Comparison of ENCODE assay signal across 8 mouse cellular contexts in genomic region chr19:4476601-4477257, GRCm38 (mm10). TPM values are rescaled to one million over a fixed set of nuclear protein-coding genes. Genes with fewer than 3 reads are reported as not detected.
DNase-seq lines count a peak whose midpoint lies in the region; ATAC-seq and TF ChIP-seq lines count a peak whose summit lies in the region.

No protein-coding gene starts in this region.

- H3K4me2 ChIP-seq in hindbrain, embryonic 14.5 days (replicated peaks) = peak overlapping the region; percentile 94
- H3K4me2 ChIP-seq in midbrain, postnatal 0 days (ENCODE audit: low read depth, low read length, poor library complexity, severe bottlenecking) = peak overlapping the region; percentile 94

- no peak for TF ChIP-seq POLR2A in bone marrow macrophage, adult 2 months (IDR thresholded peaks at IDR 0.05; ENCODE audit: borderline replicate concordance, low read depth, low read length)

- WGBS in forebrain, embryonic 10.5 days = under 1% methylated on average over 70 of the region's 70 CpGs
- under 1% methylated on average over 70 of the region's 70 CpGs for WGBS in hindbrain, embryonic 14.5 days
- WGBS in limb, embryonic 10.5 days = 2% methylated on average over 70 of the region's 70 CpGs
- WGBS in midbrain, postnatal 0 days = under 1% methylated on average over 65 of the region's 70 CpGs

- TF ChIP-seq CTCF in bone marrow macrophage, adult 2 months (IDR thresholded peaks at IDR 0.05; ENCODE audit: low read depth, low read length) = no peak
- TF ChIP-seq CTCF in midbrain, postnatal 0 days (IDR thresholded peaks at IDR 0.05) = peak; percentile 22

- no peak for ATAC-seq in erythroblast, adult 5-6 weeks (replicated peaks; ENCODE audit: low FRiP score, poor library complexity, severe bottlenecking)
- peak; percentile 81 for ATAC-seq in hindbrain, embryonic 14.5 days (ENCODE audit: low FRiP score)
- ATAC-seq in midbrain, postnatal 0 days (ENCODE audit: low FRiP score) = peak; percentile 79

- H3K4me1 ChIP-seq in erythroblast, embryonic 14.5 days (ENCODE audit: control insufficient read depth) = peaks cover 4% of the 10 kb centered on the region
- no peaks in the 10 kb centered on the region for H3K4me1 ChIP-seq in bone marrow macrophage, adult 2 months (ENCODE audit: control insufficient read depth, insufficient read depth, low read length)
- peaks cover 14% of the 10 kb centered on the region for H3K4me1 ChIP-seq in forebrain, embryonic 10.5 days
- H3K4me1 ChIP-seq in hindbrain, embryonic 14.5 days (replicated peaks; ENCODE audit: control insufficient read depth, insufficient read depth, low read length) = peaks cover 8% of the 10 kb centered on the region; the same call in 1 of the 2 replicates
- peaks cover 12% of the 10 kb centered on the region for H3K4me1 ChIP-seq in limb, embryonic 10.5 days
- H3K4me1 ChIP-seq in midbrain, postnatal 0 days (ENCODE audit: insufficient read depth, low read length) = no peaks in the 10 kb centered on the region

- no peaks in the 10 kb centered on the region for H3K36me3 ChIP-seq in erythroblast, embryonic 14.5 days (ENCODE audit: control insufficient read depth)
- H3K36me3 ChIP-seq in forebrain, embryonic 10.5 days (replicated peaks) = no peaks in the 10 kb centered on the region
- no peaks in the 10 kb centered on the region for H3K36me3 ChIP-seq in hindbrain, embryonic 14.5 days (replicated peaks; ENCODE audit: control insufficient read depth, insufficient read depth)
- H3K36me3 ChIP-seq in limb, embryonic 10.5 days = no peaks in the 10 kb centered on the region
- H3K36me3 ChIP-seq in midbrain, postnatal 0 days (ENCODE audit: insufficient read depth, low read length) = no peaks in the 10 kb centered on the region

- H3K4me3 ChIP-seq in erythroblast, embryonic 14.5 days (replicated peaks) = peak overlapping the region; percentile 24
- H3K4me3 ChIP-seq in bone marrow macrophage, adult 2 months (ENCODE audit: insufficient read depth, low read length) = peak overlapping the region; percentile 50
- H3K4me3 ChIP-seq in forebrain, embryonic 10.5 days = peak overlapping the region; percentile 62
- H3K4me3 ChIP-seq in hindbrain, embryonic 14.5 days (replicated peaks; ENCODE audit: low read length) = peak overlapping the region; percentile 50
- H3K4me3 ChIP-seq in limb, embryonic 10.5 days = peak overlapping the region; percentile 59
- peak overlapping the region; percentile 66 for H3K4me3 ChIP-seq in midbrain, postnatal 0 days (ENCODE audit: low read depth, low read length)

- H3K27me3 ChIP-seq in erythroblast, embryonic 14.5 days (ENCODE audit: control insufficient read depth) = peaks cover 62% of the 10 kb centered on the region
- H3K27me3 ChIP-seq in forebrain, embryonic 10.5 days (ENCODE audit: poor library complexity, severe bottlenecking) = peaks cover 54% of the 10 kb centered on the region
- H3K27me3 ChIP-seq in hindbrain, embryonic 14.5 days (ENCODE audit: control insufficient read depth, insufficient read depth, low read length) = peaks cover 37% of the 10 kb centered on the region
- peaks cover 70% of the 10 kb centered on the region for H3K27me3 ChIP-seq in limb, embryonic 10.5 days (ENCODE audit: low read depth, poor library complexity, severe bottlenecking)
- 0 out of 2 replicates have a peak, but pooled peaks cover 4% of the 10 kb centered on the region for H3K27me3 ChIP-seq in midbrain, postnatal 0 days (ENCODE audit: insufficient read depth, low read length)

- peak overlapping the region; percentile 61 for H3K9ac ChIP-seq in hindbrain, embryonic 14.5 days
- H3K9ac ChIP-seq in midbrain, postnatal 0 days (replicated peaks; ENCODE audit: low read length, poor library complexity, severe bottlenecking) = peak overlapping the region; percentile 62

- no peak overlapping the region for H3K27ac ChIP-seq in bone marrow macrophage, adult 2 months (ENCODE audit: insufficient read depth, low read depth, low read length)
- peak overlapping the region; percentile 65 for H3K27ac ChIP-seq in forebrain, embryonic 10.5 days
- no peak overlapping the region for H3K27ac ChIP-seq in hindbrain, embryonic 14.5 days
- peak overlapping the region; percentile 56; the same call in 1 of the 2 replicates for H3K27ac ChIP-seq in limb, embryonic 10.5 days
- H3K27ac ChIP-seq in midbrain, postnatal 0 days (ENCODE audit: low read depth, low read length) = no peak overlapping the region; the same call in 1 of the 2 replicates

- H3K9me3 ChIP-seq in erythroblast, embryonic 14.5 days (ENCODE audit: control insufficient read depth, low read length) = no peaks in the 10 kb centered on the region
- H3K9me3 ChIP-seq in forebrain, embryonic 10.5 days = no peaks in the 10 kb centered on the region
- no peaks in the 10 kb centered on the region for H3K9me3 ChIP-seq in hindbrain, embryonic 14.5 days (ENCODE audit: control insufficient read depth, low read length)
- H3K9me3 ChIP-seq in limb, embryonic 10.5 days (replicated peaks) = no peaks in the 10 kb centered on the region
- no peaks in the 10 kb centered on the region for H3K9me3 ChIP-seq in midbrain, postnatal 0 days (ENCODE audit: low read length)

- peak; percentile 40 for DNase-seq in forebrain, embryonic 10.5 days (ENCODE audit: extremely low spot score, low spot score)
- peak; percentile 52 for DNase-seq in hindbrain, embryonic 14.5 days (ENCODE audit: low spot score)
- DNase-seq in limb, embryonic 10.5 days (ENCODE audit: low spot score) = peak; percentile 67
- DNase-seq in midbrain, postnatal 0 days (ENCODE audit: low spot score) = peak; percentile 54
- DNase-seq in urinary bladder, postnatal 25 days (ENCODE audit: low spot score) = peak; percentile 30

RNA-seq across cellular contexts. Expression of gene Syt12, which starts 0.5 kb away (rescaled TPM):
- polyA plus RNA-seq in erythroblast, embryonic 14.5 days (2012) = not detected in 2 replicates
- not detected in 2 replicates for total RNA-seq in erythroblast, adult 5-6 weeks (2015; ENCODE audit: low replicate concordance)
- not detected in 2 replicates for total RNA-seq in erythroblast, adult 5-6 weeks (2017; ENCODE audit: low replicate concordance)
- polyA plus RNA-seq in bone marrow macrophage, adult 2 months (2012; ENCODE audit: insufficient read depth, insufficient read length, missing spikeins) = not detected in 2 replicates
- polyA plus RNA-seq in forebrain, embryonic 10.5 days (2016; fragmentation: Nextera tagmentation; extraction: Ambion mirVana) = 2.5 and 3.0 TPM in 2 replicates
- polyA plus RNA-seq in hindbrain, embryonic 14.5 days (2014; fragmentation: Nextera tagmentation; extraction: Ambion mirVana) = 4.1 and 5.9 TPM in 2 replicates
- polyA plus RNA-seq in limb, embryonic 10.5 days (2016; fragmentation: Nextera tagmentation; extraction: Ambion mirVana) = 0.53 and 0.95 TPM in 2 replicates
- 12.2 and 20.9 TPM in 2 replicates for total RNA-seq in midbrain, postnatal 0 days (2014; rRNA removed)
- polyA plus RNA-seq in midbrain, postnatal 0 days (2015; fragmentation: Nextera tagmentation; extraction: Ambion mirVana) = 7.0 and 7.6 TPM in 2 replicates

RNA-seq across cellular contexts. Expression of gene 2010003K11Rik, which starts 21.7 kb away (rescaled TPM):
- polyA plus RNA-seq in erythroblast, embryonic 14.5 days (2012) = not detected in 2 replicates
- not detected in 2 replicates for total RNA-seq in erythroblast, adult 5-6 weeks (2015; ENCODE audit: low replicate concordance)
- 0.94 TPM in 1 of 2 replicates, not detected in the other for total RNA-seq in erythroblast, adult 5-6 weeks (2017; ENCODE audit: low replicate concordance)
- not detected in 2 replicates for polyA plus RNA-seq in bone marrow macrophage, adult 2 months (2012; ENCODE audit: insufficient read depth, insufficient read length, missing spikeins)
- polyA plus RNA-seq in forebrain, embryonic 10.5 days (2016; fragmentation: Nextera tagmentation; extraction: Ambion mirVana) = not detected in 2 replicates
- not detected in 2 replicates for polyA plus RNA-seq in hindbrain, embryonic 14.5 days (2014; fragmentation: Nextera tagmentation; extraction: Ambion mirVana)
- not detected in 2 replicates for polyA plus RNA-seq in limb, embryonic 10.5 days (2016; fragmentation: Nextera tagmentation; extraction: Ambion mirVana)
- not detected in 2 replicates for total RNA-seq in midbrain, postnatal 0 days (2014; rRNA removed)
- polyA plus RNA-seq in midbrain, postnatal 0 days (2015; fragmentation: Nextera tagmentation; extraction: Ambion mirVana) = 0.23 TPM in 1 of 2 replicates, not detected in the other

RNA-seq across cellular contexts. Expression of gene Pcx, which starts 33.5 kb away (rescaled TPM):
- 18.5 and 18.7 TPM in 2 replicates for polyA plus RNA-seq in erythroblast, embryonic 14.5 days (2012)
- total RNA-seq in erythroblast, adult 5-6 weeks (2015; ENCODE audit: low replicate concordance) = 15.0 and 32.6 TPM in 2 replicates
- total RNA-seq in erythroblast, adult 5-6 weeks (2017; ENCODE audit: low replicate concordance) = 31.5 and 31.9 TPM in 2 replicates
- 1.8 and 3.7 TPM in 2 replicates for polyA plus RNA-seq in bone marrow macrophage, adult 2 months (2012; ENCODE audit: insufficient read depth, insufficient read length, missing spikeins)
- polyA plus RNA-seq in forebrain, embryonic 10.5 days (2016; fragmentation: Nextera tagmentation; extraction: Ambion mirVana) = 17.0 and 18.5 TPM in 2 replicates
- polyA plus RNA-seq in hindbrain, embryonic 14.5 days (2014; fragmentation: Nextera tagmentation; extraction: Ambion mirVana) = 27.5 and 31.3 TPM in 2 replicates
- polyA plus RNA-seq in limb, embryonic 10.5 days (2016; fragmentation: Nextera tagmentation; extraction: Ambion mirVana) = 15.8 and 18.8 TPM in 2 replicates
- 45.1 and 57.8 TPM in 2 replicates for total RNA-seq in midbrain, postnatal 0 days (2014; rRNA removed)
- 32.0 and 41.2 TPM in 2 replicates for polyA plus RNA-seq in midbrain, postnatal 0 days (2015; fragmentation: Nextera tagmentation; extraction: Ambion mirVana)

RNA-seq across cellular contexts. Expression of gene Rhod, which starts 37.5 kb away (rescaled TPM):
- polyA plus RNA-seq in erythroblast, embryonic 14.5 days (2012) = not detected in 2 replicates
- not detected in 2 replicates for total RNA-seq in erythroblast, adult 5-6 weeks (2015; ENCODE audit: low replicate concordance)
- not detected in 2 replicates for total RNA-seq in erythroblast, adult 5-6 weeks (2017; ENCODE audit: low replicate concordance)
- 1.1 and 1.4 TPM in 2 replicates for polyA plus RNA-seq in bone marrow macrophage, adult 2 months (2012; ENCODE audit: insufficient read depth, insufficient read length, missing spikeins)
- polyA plus RNA-seq in forebrain, embryonic 10.5 days (2016; fragmentation: Nextera tagmentation; extraction: Ambion mirVana) = 20.8 and 23.2 TPM in 2 replicates
- 5.8 and 7.2 TPM in 2 replicates for polyA plus RNA-seq in hindbrain, embryonic 14.5 days (2014; fragmentation: Nextera tagmentation; extraction: Ambion mirVana)
- polyA plus RNA-seq in limb, embryonic 10.5 days (2016; fragmentation: Nextera tagmentation; extraction: Ambion mirVana) = 24.7 and 32.9 TPM in 2 replicates
- total RNA-seq in midbrain, postnatal 0 days (2014; rRNA removed) = 4.3 and 6.2 TPM in 2 replicates
- polyA plus RNA-seq in midbrain, postnatal 0 days (2015; fragmentation: Nextera tagmentation; extraction: Ambion mirVana) = 2.7 and 4.5 TPM in 2 replicates

Comparison
In these comparisons a context has a peak if more than half of its experiments do, and no peak if none do; other contexts are left out.
1. H3K27ac ChIP-seq: peak in forebrain, embryonic 10.5 days (single experiment) and limb, embryonic 10.5 days (single experiment); none in bone marrow macrophage, adult 2 months (single experiment), hindbrain, embryonic 14.5 days (single experiment) and midbrain, postnatal 0 days (single experiment).
2. Peak in every context shown above with its lines, with median percentiles within 50 percentile points of each other: H3K4me3 ChIP-seq and DNase-seq.